Mouse (Mus musculus) megakaryocyte, embryonic 14.5 days (primary cell): ENCODE results near the gene U2af2. TPM values are rescaled to one million over a fixed set of nuclear protein-coding genes. Genes with fewer than 3 reads are reported as not detected.
"Not testable (repeated sequence)": the region's sequence is repeated elsewhere in the genome, so short reads cannot be mapped to it uniquely, and the experiment has no call there.

ENCODE experiments used
- H3K27me3 ChIP-seq: replicated peaks from 2 replicates; pipeline ENCODE3; 2012; ENCODE audit warnings: inconsistent platforms
- H3K36me3 ChIP-seq: replicated peaks from 2 replicates; pipeline ENCODE3; 2012; ENCODE audit warnings: low read length, inconsistent platforms, mixed read lengths
- H3K4me1 ChIP-seq: 2 replicates; pipeline ENCODE4 v1.6.1; 2012; ENCODE audit warnings: inconsistent platforms
- H3K4me3 ChIP-seq: replicated peaks from 2 replicates; pipeline ENCODE3; 2012; ENCODE audit warnings: moderate library complexity, mild to moderate bottlenecking, inconsistent platforms
- H3K9me3 ChIP-seq: 2 replicates; pipeline ENCODE4 v1.6.1; 2012; ENCODE audit warnings: inconsistent platforms
- FLI1 ChIP-seq: IDR thresholded peaks from 2 replicates; pipeline ENCODE4 v1.6.1; 2012; ENCODE audit warnings: low read length, inconsistent platforms, mixed read lengths
- GATA1 ChIP-seq: IDR thresholded peaks from 3 replicates; pipeline ENCODE4 v1.6.1; 2012; ENCODE audit warnings: mixed read lengths, low read length, inconsistent platforms, borderline replicate concordance
- polyA plus RNA-seq: library from polyadenylated mRNA; stranded (reverse); fragments of >175 nt; gene quantifications from 2 replicates; pipeline ENCODE4 v1.2.3, GENCODE M21; 2012; ENCODE audit warnings: low replicate concordance; ENCODE audit not compliant: insufficient read depth

Gene U2af2
- 251 and 262 TPM in 2 replicates for polyA plus RNA-seq

DNA sequence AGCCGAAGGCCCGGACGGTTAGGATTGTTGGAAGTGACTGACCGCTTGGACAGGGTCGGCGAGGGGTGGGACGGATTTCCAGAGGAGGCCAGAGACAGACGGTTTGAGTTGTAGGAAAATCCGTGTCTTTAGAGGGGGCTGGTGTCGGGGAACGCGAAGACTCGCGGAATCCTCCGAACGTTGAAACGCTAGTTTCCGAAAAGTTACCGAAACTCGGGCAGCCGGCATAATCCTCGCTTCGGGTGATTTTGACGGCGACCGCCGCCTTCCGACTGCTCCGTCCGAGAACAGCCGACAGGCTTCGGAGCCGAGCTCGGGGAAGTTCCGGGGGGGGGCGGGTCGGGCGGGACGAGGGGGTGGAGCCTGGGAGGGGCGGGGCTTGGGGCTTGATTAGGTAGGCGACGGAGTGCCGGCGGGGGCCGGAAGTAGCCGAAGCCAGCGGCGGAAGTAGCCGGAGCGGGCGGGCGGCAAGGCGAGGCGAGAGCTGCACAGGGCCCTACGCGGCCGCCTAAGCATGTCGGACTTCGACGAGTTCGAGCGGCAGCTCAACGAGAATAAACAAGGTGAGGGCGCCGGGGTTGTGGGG lies at the start of gene U2af2:
U2af2 (plus strand) TSS at position 370 of the 586 bp plus-strand sequence.
- peak within 1 kb of the TSS; percentile 95 for H3K4me3 ChIP-seq
- peaks cover 12% of the 10 kb centered on the region for H3K27me3 ChIP-seq
- H3K9me3 ChIP-seq: 0 out of 2 replicates have a peak, but pooled peaks cover 2% of the 10 kb centered on the region
- TF ChIP-seq GATA1: no peak
- TF ChIP-seq FLI1: no peak; the same call in 1 of the 2 replicates
- peaks cover 23% of the 10 kb centered on the region for H3K36me3 ChIP-seq
- peaks cover 71% of the 10 kb centered on the region for H3K4me1 ChIP-seq

DNA sequence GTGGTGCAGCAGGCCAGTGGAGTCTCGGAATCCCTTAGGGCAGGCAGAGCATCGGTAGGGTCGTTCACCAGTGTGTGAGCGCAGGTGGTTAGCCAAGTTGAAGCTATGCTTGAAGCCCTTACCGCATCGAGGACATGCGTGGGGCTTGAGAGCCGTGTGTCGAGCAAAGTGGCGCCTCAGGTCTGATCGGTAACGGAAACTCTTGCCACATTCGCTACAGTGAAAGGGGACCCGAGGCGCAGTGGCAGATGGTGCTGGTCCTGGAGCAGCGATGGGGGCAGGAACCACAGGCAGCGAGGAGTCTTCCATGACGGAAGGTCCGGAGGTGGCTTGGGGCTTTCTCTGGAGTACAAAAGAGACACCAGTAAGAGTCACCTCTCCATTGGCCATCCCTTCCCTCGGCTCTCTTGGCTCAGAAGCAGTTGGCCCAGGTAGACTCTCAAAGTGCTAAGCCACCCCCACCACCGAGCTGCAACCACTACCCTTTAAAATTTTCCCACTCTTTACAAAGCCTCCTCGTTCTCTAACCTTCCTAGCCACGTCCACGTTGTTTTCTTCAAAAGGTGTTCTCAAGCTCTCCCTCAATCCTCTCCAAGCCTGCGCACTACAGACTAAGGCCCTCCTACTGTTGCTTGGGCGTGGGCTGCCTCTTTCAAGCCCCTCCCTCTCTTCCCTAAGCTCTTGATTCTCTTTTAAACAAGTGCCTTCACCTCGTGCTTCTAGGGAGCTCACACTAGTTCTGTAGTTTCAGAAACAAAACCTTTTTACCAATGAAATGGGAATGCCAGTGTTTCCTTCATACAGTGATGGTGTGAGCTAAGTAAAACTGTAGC lies 49.0 kb upstream of the U2af2 start:
- H3K4me1 ChIP-seq: peaks cover 33% of the 10 kb centered on the region
- H3K36me3 ChIP-seq: peaks cover 67% of the 10 kb centered on the region
- peak overlapping the region; percentile 77 for H3K4me3 ChIP-seq
- no peaks in the 10 kb centered on the region for H3K27me3 ChIP-seq
- H3K9me3 ChIP-seq: 0 out of 2 replicates have a peak, but pooled peaks cover 3% of the 10 kb centered on the region
- TF ChIP-seq GATA1 (no peak), FLI1 (no peak)

- no peaks in the 10 kb centered on the region for H3K27me3 ChIP-seq
- TF ChIP-seq FLI1 (no peak), GATA1 (no peak)
- H3K36me3 ChIP-seq: peaks cover 56% of the 10 kb centered on the region
These were observed 47.5 kb upstream of the U2af2 start, which contains the start of the genes Zfp524 and Fiz1 for GRCm38 (mm10) chr7:5014251-5015117. Zfp524 (plus strand) TSS chr7:5014415. Fiz1 (minus strand) TSS chr7:5014697.

GRCm38 (mm10) chr7:5015118-5016001 lies 46.6 kb upstream of the U2af2 start, which contains the start of gene Gm44973:
Gm44973 (plus strand) TSS chr7:5015496.
- H3K9me3 ChIP-seq: 0 out of 2 replicates have a peak, but pooled peaks cover 3% of the 10 kb centered on the region
- peaks cover 48% of the 10 kb centered on the region for H3K36me3 ChIP-seq
- H3K4me3 ChIP-seq: peak within 1 kb of the TSS; percentile 94
- H3K27me3 ChIP-seq: no peaks in the 10 kb centered on the region
- peaks cover 51% of the 10 kb centered on the region for H3K4me1 ChIP-seq
- peak; percentile 54; the same call in 1 of the 3 replicates for TF ChIP-seq GATA1
- no peak for TF ChIP-seq FLI1

More at GRCm38 (mm10) chr7:5014251-5015117, 47.5 kb upstream of the U2af2 start, which contains the start of the genes Zfp524 and Fiz1:
- Histone ChIP-seq H3K4me3 (peak within 1 kb of the TSS; percentile 94), H3K4me1 (peaks cover 49% of the 10 kb centered on the region), H3K9me3 (0 out of 2 replicates have a peak, but pooled peaks cover 3% of the 10 kb centered on the region)

DNA sequence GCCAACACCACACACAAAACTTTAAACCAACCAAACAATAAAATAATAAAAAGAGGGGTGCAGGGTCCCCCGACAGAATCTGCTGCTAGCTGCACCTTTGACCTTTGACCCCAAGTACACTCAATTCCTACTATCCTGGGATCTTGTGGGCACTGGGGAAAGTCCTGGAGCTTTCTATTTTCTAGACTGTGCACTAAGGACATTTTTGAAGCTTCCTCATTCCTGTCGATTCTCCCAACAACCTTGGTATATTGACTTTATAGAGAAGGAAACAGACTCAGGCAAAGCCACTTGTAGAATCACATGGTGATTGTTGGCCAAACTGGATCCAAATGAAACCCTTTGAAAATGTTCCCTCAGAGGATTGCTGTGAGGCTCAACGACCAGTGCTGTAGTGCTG lies 45.9 kb upstream of the U2af2 start:
- Histone ChIP-seq H3K9me3 (0 out of 2 replicates have a peak, but pooled peaks cover 3% of the 10 kb centered on the region), H3K4me1 (peaks cover 54% of the 10 kb centered on the region), H3K4me3 (peak overlapping the region; percentile 94), H3K27me3 (no peaks in the 10 kb centered on the region), H3K36me3 (peaks cover 41% of the 10 kb centered on the region)
- TF ChIP-seq FLI1 (no peak), GATA1 (no peak)

DNA sequence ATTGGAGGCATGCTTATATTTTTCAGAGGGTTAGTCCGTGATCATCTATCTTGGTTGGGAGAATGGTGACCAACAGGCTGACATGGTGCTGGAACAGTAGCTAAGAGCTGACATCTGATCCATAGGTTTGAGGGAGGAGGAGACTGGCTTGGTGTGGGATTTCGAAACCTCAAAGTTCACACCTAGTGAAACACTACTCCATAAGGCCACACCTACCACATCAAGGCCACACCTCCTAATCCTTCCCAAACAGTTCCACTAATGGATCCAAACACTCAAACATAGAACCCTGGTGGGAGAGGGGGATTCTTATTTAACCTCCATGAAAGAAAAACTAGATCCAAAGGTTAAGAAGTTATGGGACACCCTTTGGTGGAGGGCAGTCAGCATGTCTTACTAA lies 45.0 kb upstream of the U2af2 start:
- TF ChIP-seq GATA1 (no peak), FLI1 (no peak)
- Histone ChIP-seq H3K4me3 (no peak overlapping the region), H3K27me3 (no peaks in the 10 kb centered on the region), H3K9me3 (0 out of 2 replicates have a peak, but pooled peaks cover 3% of the 10 kb centered on the region), H3K36me3 (peaks cover 40% of the 10 kb centered on the region), H3K4me1 (peaks cover 57% of the 10 kb centered on the region)

GRCm38 (mm10) chr7:5017352-5017751 lies 44.6 kb upstream of the U2af2 start:
- TF ChIP-seq FLI1 (no peak), GATA1 (no peak)
- Histone ChIP-seq H3K4me1 (peaks cover 61% of the 10 kb centered on the region), H3K9me3 (0 out of 2 replicates have a peak, but pooled peaks cover 3% of the 10 kb centered on the region), H3K27me3 (no peaks in the 10 kb centered on the region), H3K36me3 (peaks cover 40% of the 10 kb centered on the region), H3K4me3 (no peak overlapping the region)

DNA sequence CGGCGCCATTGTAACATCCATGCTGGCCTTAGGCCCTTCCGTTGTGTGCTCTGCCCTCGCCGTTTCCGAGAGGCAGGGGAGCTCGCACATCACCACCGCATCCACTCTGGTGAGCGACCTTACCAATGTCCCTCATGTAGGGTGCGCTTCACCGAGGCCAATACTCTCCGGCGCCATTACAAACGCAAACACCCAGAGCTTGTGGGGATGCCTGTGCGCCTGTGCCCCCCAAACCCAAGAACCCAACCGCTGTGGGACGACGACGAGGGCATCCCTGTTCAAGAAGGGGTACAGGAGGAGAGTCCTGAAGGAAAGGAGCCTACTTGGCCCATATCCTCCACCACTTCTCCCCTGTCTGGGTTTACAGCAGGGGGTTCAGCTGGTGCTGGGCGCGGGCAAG lies 44.0 kb upstream of the U2af2 start:
- no peak overlapping the region for H3K4me3 ChIP-seq
- no peaks in the 10 kb centered on the region for H3K27me3 ChIP-seq
- H3K9me3 ChIP-seq: 0 out of 2 replicates have a peak, but pooled peaks cover 3% of the 10 kb centered on the region
- peaks cover 40% of the 10 kb centered on the region for H3K36me3 ChIP-seq
- H3K4me1 ChIP-seq: peaks cover 61% of the 10 kb centered on the region
- TF ChIP-seq GATA1 (no peak), FLI1 (no peak)

GRCm38 (mm10) chr7:5019576-5019975 lies 42.4 kb upstream of the U2af2 start:
- H3K4me3 ChIP-seq: peak overlapping the region; percentile 94
- peaks cover 72% of the 10 kb centered on the region for H3K4me1 ChIP-seq
- H3K36me3 ChIP-seq: peaks cover 52% of the 10 kb centered on the region
- H3K27me3 ChIP-seq, H3K9me3 ChIP-seq: not testable (repeated sequence)
